Mouse (Mus musculus) liver, postnatal 0 days (tissue): ENCODE results near the gene Fmn2.

Experiments
- CTCF ChIP-seq: sonication (generic); IDR thresholded peaks from 2 replicates; pipeline ENCODE4 v1.5.1; 2016; ENCODE audit warnings: antibody characterized with exemption, low read depth
- EP300 ChIP-seq: IDR thresholded peaks from 2 replicates; pipeline ENCODE4 v1.6.1; 2016; ENCODE audit warnings: antibody characterized with exemption, low read depth, mild to moderate bottlenecking

GRCm38 (mm10) chr1:174788617-174789016, 287.0 kb downstream of the Fmn2 start:
- no peak for TF ChIP-seq EP300
- no peak for TF ChIP-seq CTCF
